Mouse (Mus musculus) neural tube, embryonic 14.5 days (tissue): ENCODE measurements around the gene Stat1. TPM values are rescaled to one million over a fixed set of nuclear protein-coding genes. Genes with fewer than 3 reads are reported as not detected.

Source experiments
- ATAC-seq: fragments of 200-750 bp; cut with Nextera tagmentation; 2 replicates; pipeline ENCODE4 v1.8.0; 2017; ENCODE audit warnings: low read depth, mild to moderate bottlenecking, moderate TSS enrichment, moderate library complexity
- H3K27ac ChIP-seq: fragments of 300-500 bp; sonication (generic); 2 replicates; pipeline ENCODE4 v1.5.1; 2014; ENCODE audit warnings: low read depth, mild to moderate bottlenecking, control low read depth, low read length, moderate library complexity, mixed read lengths
- H3K27me3 ChIP-seq: fragments of 300-500 bp; sonication (generic); 2 replicates; pipeline ENCODE4 v1.6.1; 2014; ENCODE audit warnings: low read length; ENCODE audit not compliant: control insufficient read depth, insufficient read depth
- H3K36me3 ChIP-seq: fragments of 300-500 bp; sonication (generic); 2 replicates; pipeline ENCODE4 v1.6.1; 2014; ENCODE audit warnings: low read length, mixed read lengths; ENCODE audit not compliant: control insufficient read depth, insufficient read depth
- H3K4me1 ChIP-seq: fragments of 300-500 bp; sonication (generic); 2 replicates; pipeline ENCODE4 v1.6.1; 2014; ENCODE audit warnings: low read length; ENCODE audit not compliant: control insufficient read depth, insufficient read depth
- H3K4me2 ChIP-seq: fragments of 300-500 bp; sonication (generic); 2 replicates; pipeline ENCODE4 v1.6.1; 2014; ENCODE audit warnings: mild to moderate bottlenecking, low read depth, low read length, control low read depth
- H3K4me3 ChIP-seq: fragments of 300-500 bp; sonication (generic); 2 replicates; pipeline ENCODE4 v1.5.1; 2014; ENCODE audit warnings: low read depth, low read length, control low read depth, mixed read lengths
- H3K9ac ChIP-seq: fragments of 300-500 bp; sonication (generic); replicated peaks from 2 replicates; pipeline ENCODE4 v1.6.1; 2014; ENCODE audit warnings: low read depth, mild to moderate bottlenecking, control low read depth, low read length, mixed read lengths
- H3K9me3 ChIP-seq: fragments of 300-500 bp; sonication (generic); 2 replicates; pipeline ENCODE4 v1.6.1; 2016; ENCODE audit warnings: low read length; ENCODE audit not compliant: control insufficient read depth
- WGBS: fragments of 180-500 bp; shearing (Covaris S2); extraction: QIAGEN DNeasy Blood & Tissue Kit; methylation state at CpG from one replicate; pipeline ENCODE4 v1.1.7; 2014; 5-methylcytosine and 5-hydroxymethylcytosine counted together
- polyA plus RNA-seq: library from polyadenylated mRNA; unstranded; fragments of >200 nt; fragmentation: Nextera tagmentation; extraction: Ambion mirVana; gene quantifications from 2 replicates; pipeline ENCODE4 v1.2.1, GENCODE M21; 2014

Stat1 gene
- 13.1 and 18.3 TPM in 2 replicates for polyA plus RNA-seq

- no peaks in the 10 kb centered on the region for H3K36me3 ChIP-seq
- peak within 1 kb of the TSS; percentile 76 for H3K4me3 ChIP-seq
- H3K9ac ChIP-seq = peak within 1 kb of the TSS; percentile 65
- no peaks in the 10 kb centered on the region for H3K27me3 ChIP-seq
- H3K4me2 ChIP-seq = peak within 1 kb of the TSS; percentile 74
- peak; percentile 95 for ATAC-seq
- peak within 1 kb of the TSS; percentile 53; the same call in 1 of the 2 replicates for H3K27ac ChIP-seq
- 4% methylated on average over 37 of the region's 37 CpGs for WGBS
- H3K9me3 ChIP-seq = no peaks in the 10 kb centered on the region
- 0 out of 2 replicates have a peak, but pooled peaks cover 3% of the 10 kb centered on the region for H3K4me1 ChIP-seq
Measured at GRCm38 (mm10) chr1:52118860-52119591, at the start of gene Stat1. Gene Stat1, plus strand, starts transcription at chr1:52119440.

GRCm38 (mm10) chr1:52079724-52080367 lies 39.4 kb upstream of the Stat1 start:
- no peaks in the 10 kb centered on the region for H3K9me3 ChIP-seq

GRCm38 (mm10) chr1:52080375-52080774 lies 38.9 kb upstream of the Stat1 start:
- Histone ChIP-seq H3K27me3 (no peaks in the 10 kb centered on the region), H3K4me3 (no peak overlapping the region), H3K36me3 (no peaks in the 10 kb centered on the region), H3K4me2 (no peak overlapping the region), H3K27ac (no peak overlapping the region), H3K9ac (no peak overlapping the region), H3K4me1 (peaks cover 7% of the 10 kb centered on the region), H3K9me3 (no peaks in the 10 kb centered on the region)
- 7% methylated on average over 8 of the region's 8 CpGs for WGBS
- no peak for ATAC-seq

More at GRCm38 (mm10) chr1:52079724-52080367, 39.4 kb upstream of the Stat1 start:
- Histone ChIP-seq H3K9ac (no peak overlapping the region), H3K27me3 (no peaks in the 10 kb centered on the region), H3K4me2 (no peak overlapping the region), H3K4me1 (peaks cover 7% of the 10 kb centered on the region), H3K4me3 (no peak overlapping the region), H3K27ac (no peak overlapping the region), H3K36me3 (no peaks in the 10 kb centered on the region)
- peak; percentile 87 for ATAC-seq
- WGBS = 6% methylated on average over 10 of the region's 10 CpGs

- peak; percentile 34; the same call in 1 of the 2 replicates for ATAC-seq
- no peak overlapping the region for H3K9ac ChIP-seq
- H3K9me3 ChIP-seq = no peaks in the 10 kb centered on the region
- H3K36me3 ChIP-seq = no peaks in the 10 kb centered on the region
- 43% methylated on average over 4 of the region's 4 CpGs for WGBS
- no peak overlapping the region for H3K4me3 ChIP-seq
- H3K27ac ChIP-seq = no peak overlapping the region
- H3K27me3 ChIP-seq = no peaks in the 10 kb centered on the region
- no peaks in the 10 kb centered on the region for H3K4me1 ChIP-seq
- no peak overlapping the region for H3K4me2 ChIP-seq
Measured at GRCm38 (mm10) chr1:52086236-52086635, 33.0 kb upstream of the Stat1 start.

DNA sequence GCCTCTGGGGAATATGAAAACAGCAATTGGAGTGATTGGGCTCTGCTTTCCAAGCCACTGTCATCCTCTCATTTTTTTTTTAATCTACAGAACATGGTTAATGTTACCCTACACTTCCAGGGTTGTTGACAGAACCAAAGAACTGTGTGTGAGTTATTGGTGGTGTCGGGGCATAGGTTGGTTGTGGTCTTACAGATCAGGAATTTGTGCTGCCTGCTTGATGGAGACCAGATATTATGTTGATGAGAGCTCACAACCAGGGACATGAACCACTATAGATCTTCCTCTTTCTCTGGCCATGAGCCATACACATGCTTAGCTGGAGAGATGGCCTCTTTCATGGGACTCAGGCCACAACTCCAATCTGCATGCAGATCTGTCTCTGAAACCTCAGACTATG lies 32.1 kb upstream of the Stat1 start:
- H3K36me3 ChIP-seq = no peaks in the 10 kb centered on the region
- no peak overlapping the region for H3K27ac ChIP-seq
- no peak overlapping the region for H3K9ac ChIP-seq
- no peaks in the 10 kb centered on the region for H3K4me1 ChIP-seq
- H3K4me3 ChIP-seq = no peak overlapping the region
- no peak overlapping the region for H3K4me2 ChIP-seq
- H3K9me3 ChIP-seq = no peaks in the 10 kb centered on the region
- WGBS = 83% methylated on average over 1 of the region's 1 CpGs
- ATAC-seq = no peak
- no peaks in the 10 kb centered on the region for H3K27me3 ChIP-seq

- Histone ChIP-seq H3K27ac (no peak overlapping the region), H3K9ac (no peak overlapping the region), H3K4me3 (no peak overlapping the region), H3K4me1 (no peaks in the 10 kb centered on the region), H3K36me3 (no peaks in the 10 kb centered on the region), H3K4me2 (no peak overlapping the region), H3K9me3 (no peaks in the 10 kb centered on the region), H3K27me3 (no peaks in the 10 kb centered on the region)
- no peak for ATAC-seq
- WGBS = 91% methylated on average over 4 of the region's 4 CpGs
Measured at GRCm38 (mm10) chr1:52088634-52089033, 30.6 kb upstream of the Stat1 start.

- no peaks in the 10 kb centered on the region for H3K4me1 ChIP-seq
- 73% methylated on average over 3 of the region's 3 CpGs for WGBS
- no peak for ATAC-seq
Measured at GRCm38 (mm10) chr1:52098618-52099232, 20.5 kb upstream of the Stat1 start.

DNA sequence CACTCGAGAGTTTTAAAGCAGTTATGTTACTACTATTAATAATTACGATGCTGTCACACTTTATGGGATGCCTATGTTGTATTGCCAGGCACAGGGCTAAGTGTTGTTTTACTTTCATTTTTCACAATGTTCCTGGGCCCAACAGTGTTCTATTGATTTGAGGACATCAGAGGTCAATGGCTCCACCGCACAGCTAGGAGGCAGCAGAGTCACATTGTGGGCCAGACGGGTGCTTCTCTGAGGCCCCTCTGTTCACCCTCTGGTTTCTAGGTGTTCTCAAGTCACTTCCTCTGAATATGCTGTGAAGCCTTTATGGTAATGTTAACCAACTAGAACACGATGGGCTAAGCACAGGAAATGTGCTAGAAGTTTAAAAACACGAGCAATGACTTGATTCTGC lies 18.7 kb upstream of the Stat1 start:
- Histone ChIP-seq H3K4me1 (no peaks in the 10 kb centered on the region), H3K27me3 (no peaks in the 10 kb centered on the region), H3K4me2 (no peak overlapping the region), H3K36me3 (no peaks in the 10 kb centered on the region), H3K9ac (no peak overlapping the region), H3K9me3 (no peaks in the 10 kb centered on the region), H3K4me3 (no peak overlapping the region), H3K27ac (no peak overlapping the region)
- WGBS = 76% methylated on average over 6 of the region's 6 CpGs
- no peak for ATAC-seq

More at GRCm38 (mm10) chr1:52098618-52099232, 20.5 kb upstream of the Stat1 start:
- Histone ChIP-seq H3K4me3 (no peak overlapping the region), H3K9me3 (no peaks in the 10 kb centered on the region), H3K27me3 (no peaks in the 10 kb centered on the region), H3K27ac (no peak overlapping the region), H3K36me3 (no peaks in the 10 kb centered on the region), H3K9ac (no peak overlapping the region), H3K4me2 (no peak overlapping the region)

- Histone ChIP-seq H3K36me3 (no peaks in the 10 kb centered on the region), H3K4me3 (no peak overlapping the region), H3K27me3 (no peaks in the 10 kb centered on the region), H3K9ac (no peak overlapping the region), H3K4me2 (no peak overlapping the region), H3K9me3 (no peaks in the 10 kb centered on the region), H3K4me1 (no peaks in the 10 kb centered on the region), H3K27ac (no peak overlapping the region)
- WGBS = 96% methylated on average over 8 of the region's 8 CpGs
- ATAC-seq = no peak
Measured at GRCm38 (mm10) chr1:52102795-52103194, 16.4 kb upstream of the Stat1 start.
